Mouse (Mus musculus) ovary, postnatal 36 days (tissue): ENCODE data around the gene Bsg.

Experiments used
- DNase-seq: peaks from one replicate; pipeline ENCODE4 v3.0.0; 2022; ENCODE audit warnings: low spot score, mixed read lengths

The Bsg gene

GRCm38 (mm10) chr10:79705951-79706350 is 1.7 kb downstream of the Bsg start:
- DNase-seq = peak; percentile 2

GRCm38 (mm10) chr10:79706406-79707094 is 2.3 kb downstream of the Bsg start:
- peak; percentile 5 for DNase-seq

- peak; percentile 5 for DNase-seq
These were observed 2.9 kb downstream of the Bsg start for GRCm38 (mm10) chr10:79707162-79707561.

DNA sequence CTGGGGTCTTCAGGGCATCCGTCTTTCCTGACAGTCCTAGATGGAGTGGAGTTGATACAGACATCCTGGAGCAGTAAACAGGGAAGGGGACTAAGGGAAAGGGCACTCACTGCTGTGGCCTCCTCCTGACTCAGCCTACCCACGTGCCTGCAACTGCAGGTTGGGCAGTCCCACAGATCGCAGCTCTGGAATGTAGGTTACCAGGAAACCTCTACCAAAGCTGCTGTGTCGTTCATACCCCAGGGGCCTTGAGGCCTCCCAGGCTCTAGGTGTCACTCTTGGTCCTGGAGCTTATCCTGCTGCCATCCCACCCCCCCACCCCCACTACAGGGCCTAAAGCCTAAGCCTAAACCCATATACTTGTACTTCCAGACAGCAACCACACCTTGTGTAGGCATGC is 3.5 kb downstream of the Bsg start:
- DNase-seq = peak; percentile 2

DNA sequence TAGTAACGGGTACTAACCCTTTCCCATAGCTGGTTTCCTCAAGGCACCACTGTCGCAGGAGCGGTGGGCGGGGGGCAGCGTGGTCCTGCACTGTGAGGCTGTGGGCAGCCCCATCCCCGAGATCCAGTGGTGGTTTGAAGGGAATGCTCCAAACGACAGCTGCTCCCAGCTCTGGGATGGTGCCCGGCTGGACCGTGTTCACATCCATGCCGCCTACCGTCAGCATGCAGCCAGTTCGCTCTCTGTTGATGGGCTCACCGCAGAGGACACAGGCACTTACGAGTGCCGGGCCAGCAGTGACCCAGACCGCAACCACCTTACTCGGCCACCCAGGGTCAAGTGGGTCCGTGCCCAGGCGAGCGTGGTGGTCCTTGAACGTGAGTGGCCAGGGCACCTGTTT is 4.4 kb downstream of the Bsg start:
- DNase-seq = peak; percentile 6

DNA sequence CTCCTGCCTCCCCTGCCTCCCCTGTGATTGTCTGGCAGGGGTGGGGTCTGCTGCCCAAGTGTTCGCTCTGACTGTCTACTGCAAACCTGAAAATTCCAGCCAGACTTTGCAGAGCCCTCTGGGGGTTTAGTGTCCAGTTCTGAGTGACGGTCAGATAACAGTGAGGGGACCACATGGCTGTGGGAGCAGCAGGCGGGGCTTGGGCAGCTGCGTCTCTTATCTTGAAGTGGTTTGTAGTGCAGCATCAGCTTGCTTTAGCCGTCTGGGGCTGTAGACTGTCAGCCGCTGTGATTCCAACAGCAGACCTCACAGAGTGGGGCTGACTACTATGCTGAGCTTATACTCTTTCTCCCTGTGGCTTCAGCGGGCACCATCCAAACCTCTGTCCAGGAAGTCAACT is 5.0 kb downstream of the Bsg start:
- no peak for DNase-seq

GRCm38 (mm10) chr10:79712029-79712428 is 7.7 kb downstream of the Bsg start:
- peak; percentile 4 for DNase-seq

DNA sequence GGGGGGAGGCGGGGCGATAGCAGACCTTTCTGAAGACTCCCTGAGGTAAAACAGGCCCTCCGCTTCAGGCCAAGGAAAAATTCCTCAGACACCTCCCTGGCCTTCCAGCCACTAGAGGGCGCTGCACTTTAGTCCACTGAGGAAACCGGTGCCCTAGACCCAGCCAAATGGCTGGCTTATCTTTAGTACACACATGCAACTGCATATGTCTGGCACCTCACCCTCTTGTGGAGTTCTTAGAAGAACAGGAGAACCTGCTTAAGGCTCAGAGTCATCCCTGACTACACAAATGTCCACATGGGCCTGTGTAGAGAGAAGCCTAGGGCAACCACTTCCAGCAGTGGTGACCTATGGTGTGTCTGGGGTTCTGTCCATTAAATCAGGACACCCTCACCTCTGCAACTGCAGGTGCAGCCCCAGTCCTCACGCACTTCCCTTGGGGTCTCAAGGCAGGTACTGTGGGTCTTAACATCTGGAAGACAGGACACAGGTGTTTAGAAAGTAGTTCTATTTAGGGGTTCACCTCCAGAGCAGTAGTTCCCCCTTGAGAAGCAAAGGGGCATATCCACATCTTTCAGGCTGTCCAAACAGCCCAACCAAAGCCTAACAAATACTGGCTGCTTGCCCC is 8.3 kb downstream of the Bsg start:
- peak; percentile 76 for DNase-seq

- DNase-seq = peak; percentile 3
These were observed 8.9 kb downstream of the Bsg start for GRCm38 (mm10) chr10:79713163-79713562.

DNA sequence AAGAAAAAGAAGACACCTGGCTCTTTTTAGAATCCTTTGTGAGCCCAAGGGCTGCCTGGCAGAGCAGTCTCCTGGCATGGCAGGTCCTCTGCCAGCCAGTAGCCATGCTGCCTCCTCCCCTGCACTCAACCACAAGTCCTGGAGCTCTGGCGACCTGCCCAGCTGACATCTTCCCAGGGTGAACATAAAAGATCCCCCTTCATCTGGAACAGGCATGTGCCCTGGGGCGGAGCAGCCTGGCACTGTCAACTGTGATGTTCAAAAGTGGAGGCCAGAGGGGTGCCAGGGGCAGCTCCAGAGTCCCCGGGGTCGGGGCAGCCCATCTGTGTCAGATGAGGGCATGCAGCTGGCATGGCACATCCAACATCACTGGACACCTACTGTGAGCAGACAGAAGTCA is 10.7 kb downstream of the Bsg start:
- DNase-seq = peak; percentile 16

GRCm38 (mm10) chr10:79716254-79716987 is 12.1 kb downstream of the Bsg start, which contains the start of gene Hcn2:
Gene Hcn2, plus strand, starts transcription at chr10:79716634.
- DNase-seq = peak; percentile 37

DNA sequence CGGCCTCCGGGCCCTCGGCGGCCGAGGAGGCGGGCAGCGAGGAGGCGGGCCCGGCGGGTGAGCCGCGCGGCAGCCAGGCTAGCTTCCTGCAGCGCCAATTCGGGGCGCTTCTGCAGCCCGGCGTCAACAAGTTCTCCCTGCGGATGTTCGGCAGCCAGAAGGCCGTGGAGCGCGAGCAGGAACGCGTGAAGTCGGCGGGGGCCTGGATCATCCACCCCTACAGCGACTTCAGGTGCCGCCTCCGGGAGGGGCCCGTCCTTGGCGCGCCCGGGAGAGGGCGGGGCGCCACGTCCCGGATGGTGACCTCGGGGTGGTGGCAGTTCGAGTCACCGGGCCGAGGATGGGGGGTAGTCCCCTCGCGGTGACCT is 12.7 kb downstream of the Bsg start:
- peak; percentile 32 for DNase-seq

DNA sequence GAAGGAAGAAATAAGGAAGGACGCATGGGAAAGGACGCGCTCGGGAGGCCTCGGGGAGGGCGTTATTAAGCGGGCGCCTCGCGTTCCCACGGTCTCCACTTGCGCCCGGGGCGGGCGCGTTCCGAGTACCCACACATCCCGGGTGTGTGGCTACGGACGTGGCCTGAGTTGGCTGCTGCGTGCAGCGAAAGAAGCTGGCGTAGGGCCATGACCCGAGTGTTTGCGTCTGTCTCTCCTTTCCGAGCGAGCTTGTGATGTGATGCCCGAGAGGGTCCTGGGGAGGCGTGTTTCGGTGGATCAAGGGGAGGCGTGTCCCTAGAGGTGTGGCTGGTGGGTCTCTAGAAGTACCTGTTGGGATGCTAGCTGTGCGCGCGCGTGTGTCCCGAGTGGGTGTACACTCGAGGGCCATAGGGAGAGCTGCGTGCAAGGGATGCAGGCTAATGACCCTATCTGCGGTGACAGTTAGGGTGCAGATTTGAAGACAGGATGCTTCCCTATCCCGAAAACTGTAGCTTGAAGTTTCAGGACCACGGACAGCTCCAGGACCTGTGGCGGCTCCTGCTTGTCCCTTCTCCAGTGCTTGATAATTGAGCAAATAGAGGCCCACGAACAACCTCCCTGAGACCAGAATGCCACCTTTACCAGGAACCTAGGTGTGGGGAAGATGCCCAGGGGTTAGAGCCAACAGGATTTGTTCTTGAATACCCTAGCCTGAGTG is 13.5 kb downstream of the Bsg start:
- peak; percentile 69 for DNase-seq

GRCm38 (mm10) chr10:79721089-79721488 is 16.8 kb downstream of the Bsg start:
- no peak for DNase-seq

- no peak for DNase-seq
These were observed 18.8 kb downstream of the Bsg start for GRCm38 (mm10) chr10:79723047-79723446.

GRCm38 (mm10) chr10:79723692-79724091 is 19.4 kb downstream of the Bsg start:
- no peak for DNase-seq

- no peak for DNase-seq
These were observed 21.8 kb downstream of the Bsg start for GRCm38 (mm10) chr10:79726090-79726489.

GRCm38 (mm10) chr10:79728323-79729249 is 24.3 kb downstream of the Bsg start:
- no peak for DNase-seq

GRCm38 (mm10) chr10:79729357-79729965 is 25.2 kb downstream of the Bsg start:
- peak; percentile 53 for DNase-seq

- DNase-seq = no peak
These were observed 28.2 kb downstream of the Bsg start for GRCm38 (mm10) chr10:79732500-79732899.

- DNase-seq = no peak
These were observed 29.6 kb downstream of the Bsg start for GRCm38 (mm10) chr10:79733847-79734246.
